Mouse (Mus musculus) adrenal gland (tissue): ENCODE results near the gene Gm20721.

Source experiments
- intact Hi-C: fragments of 180-260 bp; cut with DNase I; formaldehyde crosslinking; loops from one replicate; pipeline ENCODE4 v1.15.1; 2025

Gene Gm20721

GRCm38 (mm10) chr2:174299091-174299770 lies 47.3 kb downstream of the Gm20721 start:
- intact Hi-C loops, result loop anchor here (5.0 kb wide), 1 partner anchor 722 kb away; the partner anchor contains the start of gene Ankrd60

DNA sequence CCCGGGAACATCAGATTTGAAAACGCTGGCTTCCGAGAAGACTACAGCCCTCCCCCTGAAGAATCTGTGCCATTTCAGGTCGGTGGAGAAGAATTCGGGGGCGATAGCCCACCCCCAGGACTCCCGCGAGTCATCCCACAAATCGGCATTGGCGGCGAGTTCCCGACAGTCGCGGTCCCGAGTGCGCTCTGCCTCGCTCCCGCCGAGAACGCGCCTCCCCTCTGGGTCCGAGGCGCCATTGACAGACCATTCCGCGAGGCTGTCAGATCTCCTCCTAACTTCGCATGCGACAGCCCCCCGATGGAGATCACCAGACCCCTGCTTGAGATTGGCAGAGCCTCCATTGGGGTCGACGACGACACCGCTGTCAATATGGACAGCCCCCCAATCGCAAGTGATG lies 48.0 kb downstream of the Gm20721 start:
- intact Hi-C loops, result loop anchor here (5.0 kb wide), 1 partner anchor 721 kb away; the partner anchor contains the start of gene Ankrd60

GRCm38 (mm10) chr2:174297851-174298250 lies 48.7 kb downstream of the Gm20721 start:
- intact Hi-C loops, result loop anchor here (5.0 kb wide), 1 partner anchor 721 kb away; the partner anchor contains the start of gene Ankrd60

DNA sequence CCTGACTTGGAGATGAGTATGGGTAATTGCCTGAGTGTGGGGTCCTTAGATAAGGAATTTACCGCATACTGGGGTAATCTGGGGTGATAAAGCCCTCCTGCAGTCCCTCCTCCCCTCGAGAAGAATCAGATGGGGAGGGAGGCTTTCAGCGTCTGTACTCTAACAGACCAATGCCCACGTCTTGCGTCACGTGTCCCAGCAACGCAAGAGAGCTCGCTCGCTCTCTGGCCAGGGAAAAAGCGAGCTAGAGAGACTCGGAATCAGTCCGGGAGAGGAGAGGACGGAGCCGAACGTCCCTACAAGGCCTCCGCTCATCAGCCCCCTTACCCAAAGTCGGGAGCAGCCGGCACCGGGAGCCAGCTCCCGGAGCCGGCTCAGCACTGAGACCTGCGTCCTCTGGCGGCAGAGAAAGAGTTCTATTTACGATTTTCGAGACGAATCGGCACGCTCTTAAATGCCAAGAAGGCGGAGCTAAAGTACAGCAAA lies 49.4 kb downstream of the Gm20721 start:
- intact Hi-C loops, result loop anchor here (5.0 kb wide), 1 partner anchor 720 kb away; the partner anchor contains the start of gene Ankrd60

DNA sequence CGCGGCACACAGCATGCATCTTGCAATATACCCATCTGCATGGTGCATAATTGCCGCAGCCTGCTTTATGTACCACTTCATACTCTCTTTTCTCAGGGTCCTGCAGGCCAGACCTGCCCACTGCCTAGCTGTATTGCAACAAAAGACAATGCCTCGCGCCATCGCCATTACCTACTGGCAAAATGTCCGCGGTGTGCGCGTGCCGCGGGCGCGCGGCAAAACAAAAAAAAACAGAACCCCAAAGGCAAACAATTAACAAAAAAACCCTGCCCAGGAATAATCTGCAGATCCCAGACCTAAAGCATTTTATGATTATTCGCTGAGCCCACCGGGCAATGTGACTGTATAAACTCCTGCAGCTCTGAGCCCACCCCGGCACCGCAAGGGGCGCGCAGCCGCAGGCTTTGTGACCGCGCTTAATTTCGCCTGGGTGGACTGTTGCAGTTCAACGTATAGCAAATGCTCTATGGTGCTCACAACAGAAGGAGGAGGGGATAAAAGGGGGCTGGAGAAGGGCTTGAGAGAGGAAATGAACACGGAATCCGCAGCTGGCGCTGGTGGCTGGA lies 50.5 kb downstream of the Gm20721 start:
- intact Hi-C loops, result loop anchor here (5.0 kb wide), 1 partner anchor 719 kb away; the partner anchor contains the start of gene Ankrd60

DNA sequence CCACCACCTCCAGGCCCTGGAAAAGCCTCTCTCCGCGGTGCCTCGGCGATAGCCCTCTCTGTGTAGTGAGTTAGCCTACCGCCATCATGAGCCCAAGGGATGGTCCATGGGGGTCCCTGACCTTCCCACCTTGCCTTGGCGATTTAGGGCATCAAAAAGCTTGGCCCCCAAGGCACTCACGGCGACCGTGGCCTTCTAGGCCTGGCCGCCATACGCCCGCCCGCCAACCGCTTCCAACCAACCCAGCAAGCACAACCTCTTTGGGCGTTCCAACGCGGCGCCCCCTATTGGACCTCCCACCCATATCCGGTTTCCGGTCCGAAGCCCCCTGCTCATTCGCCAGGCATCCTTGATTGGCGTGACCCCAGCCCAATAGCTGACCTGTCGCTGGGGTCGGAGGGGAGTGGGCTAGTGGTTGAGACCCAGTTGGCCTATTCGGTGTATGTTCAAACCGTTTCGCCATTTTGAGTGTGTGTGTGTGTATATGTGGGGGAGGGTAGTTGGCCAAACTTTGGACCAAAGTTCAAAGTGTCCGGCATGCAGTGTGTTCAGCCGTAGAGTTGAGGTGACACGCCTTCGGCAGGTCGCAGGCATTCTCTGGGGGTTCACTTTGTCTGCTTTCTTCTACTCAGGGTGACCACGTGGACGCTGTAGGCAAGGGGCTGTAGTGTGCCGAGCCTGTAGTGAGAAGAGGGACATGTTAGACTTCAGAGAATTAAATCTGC lies 51.2 kb downstream of the Gm20721 start:
- intact Hi-C loops, result loop anchor here (5.0 kb wide), 1 partner anchor 718 kb away; the partner anchor contains the start of gene Ankrd60

DNA sequence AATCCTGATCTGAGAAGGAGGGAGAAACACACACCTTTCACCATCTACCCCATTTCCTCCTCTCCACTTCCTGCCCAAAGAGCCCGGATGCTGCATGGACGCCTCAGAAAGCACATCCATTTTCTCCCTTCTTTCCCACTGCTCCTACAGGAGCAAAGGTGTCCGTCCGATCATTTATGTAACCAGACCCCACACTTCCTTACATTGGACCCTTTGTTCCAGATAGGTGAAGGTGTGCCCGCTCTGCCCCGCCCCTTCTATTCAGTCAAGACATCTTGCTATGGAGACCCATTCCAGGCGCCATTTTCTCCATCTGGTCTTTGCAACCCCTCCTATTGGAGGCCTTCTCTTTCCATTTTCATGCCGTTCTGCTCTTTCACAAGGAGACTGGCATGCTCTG lies 52.1 kb downstream of the Gm20721 start:
- intact Hi-C loops, result no loop called here

GRCm38 (mm10) chr2:174291662-174292030 lies 54.9 kb downstream of the Gm20721 start:
- intact Hi-C loops, result no loop called here

GRCm38 (mm10) chr2:174291029-174291661 lies 55.4 kb downstream of the Gm20721 start:
- intact Hi-C loops, result no loop called here

GRCm38 (mm10) chr2:174288673-174289430 lies 57.7 kb downstream of the Gm20721 start:
- intact Hi-C loops, result no loop called here

DNA sequence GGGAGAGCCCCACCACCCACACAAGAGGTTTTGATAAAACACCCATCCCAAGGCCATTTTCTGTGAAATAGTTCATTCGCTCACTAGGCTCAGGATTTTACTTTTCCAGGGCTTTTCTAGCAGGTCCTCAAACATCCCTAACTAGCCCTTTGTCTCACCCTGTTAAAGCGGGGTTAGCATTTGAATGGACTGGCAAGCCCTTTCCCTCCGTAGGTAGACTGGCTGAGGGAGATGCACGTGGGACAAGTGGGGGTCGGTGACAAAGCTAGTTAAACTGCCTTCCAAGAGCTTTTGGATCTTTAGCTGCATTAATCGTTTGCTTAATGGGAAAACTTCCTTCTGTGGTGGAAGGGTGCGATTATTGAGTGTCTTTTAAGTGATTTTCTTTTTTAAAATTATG lies 58.6 kb downstream of the Gm20721 start:
- intact Hi-C loops, result no loop called here

GRCm38 (mm10) chr2:174285921-174286470 lies 60.5 kb downstream of the Gm20721 start:
- intact Hi-C loops, result no loop called here

DNA sequence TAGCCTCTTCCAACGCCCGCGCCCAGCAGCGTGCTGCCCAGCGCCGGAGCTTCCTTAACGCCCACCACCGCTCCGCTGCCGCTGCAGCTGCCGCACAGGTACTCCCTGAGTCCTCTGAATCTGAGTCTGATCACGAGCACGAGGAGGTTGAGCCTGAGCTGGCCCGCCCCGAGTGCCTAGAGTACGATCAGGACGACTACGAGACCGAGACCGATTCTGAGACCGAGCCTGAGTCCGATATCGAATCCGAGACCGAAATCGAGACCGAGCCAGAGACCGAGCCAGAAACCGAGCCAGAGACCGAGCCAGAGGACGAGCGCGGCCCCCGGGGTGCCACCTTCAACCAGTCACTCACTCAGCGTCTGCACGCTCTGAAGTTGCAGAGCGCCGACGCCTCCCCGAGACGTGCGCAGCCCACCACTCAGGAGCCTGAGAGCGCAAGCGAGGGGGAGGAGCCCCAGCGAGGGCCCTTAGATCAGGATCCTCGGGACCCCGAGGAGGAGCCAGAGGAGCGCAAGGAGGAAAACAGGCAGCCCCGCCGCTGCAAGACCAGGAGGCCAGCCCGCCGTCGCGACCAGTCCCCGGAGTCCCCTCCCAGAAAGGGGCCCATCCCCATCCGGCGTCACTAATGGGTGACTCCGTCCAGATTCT lies 61.6 kb downstream of the Gm20721 start:
- intact Hi-C loops, result loop anchor here (5.0 kb wide), 1 partner anchor 698 kb away; no protein-coding TSS in a partner anchor

DNA sequence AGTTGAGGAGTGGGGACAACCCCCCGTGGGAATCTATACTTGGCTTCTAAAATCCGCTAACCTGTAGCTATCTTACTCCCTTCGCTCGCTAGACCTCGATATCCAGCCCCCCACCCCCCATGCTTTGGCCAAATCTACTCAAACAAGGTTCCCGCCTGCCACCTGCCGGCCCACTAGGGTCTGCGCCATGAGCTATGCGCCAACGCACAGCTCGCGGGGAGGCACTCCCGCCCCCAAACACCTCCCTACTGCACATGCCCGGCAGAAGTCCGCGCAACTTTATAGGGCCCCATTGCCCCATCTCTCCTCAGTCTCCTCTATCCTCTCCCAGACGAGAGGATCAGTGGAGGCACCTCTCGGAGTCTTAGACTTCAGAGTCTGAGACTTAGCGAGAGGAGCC lies 62.5 kb downstream of the Gm20721 start, which contains the start of gene Gnas:
Gene Gnas, plus strand, starts transcription at position 310 of the 400 bp plus-strand sequence.
- intact Hi-C loops, result loop anchor here (5.0 kb wide), 1 partner anchor 697 kb away; no protein-coding TSS in a partner anchor

- intact Hi-C loops, result loop anchor here (5.0 kb wide), 1 partner anchor 696 kb away; no protein-coding TSS in a partner anchor
These were observed 63.2 kb downstream of the Gm20721 start for GRCm38 (mm10) chr2:174283341-174283740.
